Mouse (Mus musculus) ES-Bruce4 (cell line): ENCODE measurements around the gene Sema4b. TPM values are rescaled to one million over a fixed set of nuclear protein-coding genes. Genes with fewer than 3 reads are reported as not detected.
A peak's percentile ranks its signal among the peaks of the same experiment; 100 is the strongest.

Source experiments
- H3K27ac ChIP-seq: 2 replicates; pipeline ENCODE4 v1.5.1; 2012; ENCODE audit warnings: low read length, inconsistent platforms; ENCODE audit not compliant: insufficient read depth
- H3K27me3 ChIP-seq: 2 replicates; pipeline ENCODE4 v1.6.1; 2012; ENCODE audit warnings: mild to moderate bottlenecking, low read length, inconsistent platforms; ENCODE audit not compliant: control insufficient read depth, poor library complexity, insufficient read depth, severe bottlenecking
- H3K36me3 ChIP-seq: 2 replicates; pipeline ENCODE4 v1.6.1; 2012; ENCODE audit warnings: inconsistent platforms, mild to moderate bottlenecking, low read length, moderate library complexity; ENCODE audit not compliant: control insufficient read depth, poor library complexity, insufficient read depth, severe bottlenecking
- H3K4me1 ChIP-seq: one replicate; pipeline ENCODE4 v1.8.1; 2011; ENCODE audit warnings: low read length; ENCODE audit not compliant: control insufficient read depth, insufficient read depth
- H3K4me3 ChIP-seq: 2 replicates; pipeline ENCODE4 v1.5.1; 2011; ENCODE audit warnings: low read depth, mild to moderate bottlenecking, low read length
- H3K9ac ChIP-seq: 2 replicates; pipeline ENCODE4 v1.6.1; 2012; ENCODE audit warnings: low read depth, mild to moderate bottlenecking, inconsistent platforms; ENCODE audit not compliant: poor library complexity, severe bottlenecking
- H3K9me3 ChIP-seq: replicated peaks from 2 replicates; pipeline ENCODE4 v1.6.1; 2012; ENCODE audit warnings: mild to moderate bottlenecking, low read length, inconsistent platforms; ENCODE audit not compliant: control insufficient read depth, poor library complexity, insufficient read depth, severe bottlenecking
- CTCF ChIP-seq: IDR thresholded peaks from one replicate; pipeline ENCODE4 v1.8.1; 2011; ENCODE audit warnings: low read depth, low read length
- EP300 ChIP-seq: IDR thresholded peaks from 2 replicates; pipeline ENCODE4 v1.6.1; 2011; ENCODE audit warnings: low read depth, low read length; ENCODE audit not compliant: insufficient read depth
- POLR2A ChIP-seq: IDR thresholded peaks from one replicate; pipeline ENCODE4 v1.8.1; 2011; ENCODE audit warnings: low read length; ENCODE audit not compliant: insufficient read depth
- polyA plus RNA-seq: library from polyadenylated mRNA; stranded (reverse); fragments of >200 nt; gene quantifications from 2 replicates; pipeline ENCODE4 v1.2.4, GENCODE M21; 2011; ENCODE audit warnings: low read depth; ENCODE audit not compliant: missing spikeins, insufficient read depth, insufficient read length

Sema4b gene
- polyA plus RNA-seq, 1 experiment = 27.1 TPM

GRCm38 (mm10) chr7:80146077-80146476 is 40.6 kb upstream of the Sema4b start:
- Histone ChIP-seq H3K27me3 (no peaks in the 10 kb centered on the region), H3K36me3 (no peaks in the 10 kb centered on the region), H3K9me3 (no peaks in the 10 kb centered on the region), H3K27ac (no peak overlapping the region), H3K4me1 (peaks cover 8% of the 10 kb centered on the region), H3K9ac (no peak overlapping the region), H3K4me3 (no peak overlapping the region)
- TF ChIP-seq EP300 (no peak), CTCF (no peak), POLR2A (no peak)

DNA sequence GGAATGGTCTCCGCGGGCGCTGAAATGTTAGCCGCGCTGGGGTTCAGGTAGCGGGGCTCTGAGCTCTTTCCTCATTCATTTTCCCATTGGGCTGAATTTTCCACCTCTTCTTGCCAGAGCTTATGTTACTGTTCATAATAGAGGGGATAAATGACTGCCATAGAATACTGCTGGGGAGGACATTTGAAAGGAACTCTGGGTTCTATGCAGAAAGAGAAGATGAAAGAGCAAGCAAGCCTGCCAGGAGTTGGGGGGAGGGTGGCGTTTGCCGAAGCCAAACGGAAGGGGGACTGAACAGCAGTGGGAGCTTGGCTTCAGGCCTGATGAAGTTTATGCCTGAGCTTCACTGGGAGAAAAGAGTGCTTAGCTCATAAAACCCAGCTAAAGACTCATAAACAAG is 37.3 kb upstream of the Sema4b start:
- peak overlapping the region; percentile 47 for H3K9ac ChIP-seq
- peak overlapping the region; percentile 47; the same call in 1 of the 2 replicates for H3K4me3 ChIP-seq
- TF ChIP-seq CTCF = no peak
- no peak for TF ChIP-seq POLR2A
- TF ChIP-seq EP300 = no peak
- no peaks in the 10 kb centered on the region for H3K27me3 ChIP-seq
- H3K36me3 ChIP-seq = no peaks in the 10 kb centered on the region
- no peaks in the 10 kb centered on the region for H3K9me3 ChIP-seq
- H3K4me1 ChIP-seq = peaks cover 9% of the 10 kb centered on the region
- H3K27ac ChIP-seq = 0 out of 2 replicates have a peak overlapping the region, but pooled peaks have one; percentile 1

DNA sequence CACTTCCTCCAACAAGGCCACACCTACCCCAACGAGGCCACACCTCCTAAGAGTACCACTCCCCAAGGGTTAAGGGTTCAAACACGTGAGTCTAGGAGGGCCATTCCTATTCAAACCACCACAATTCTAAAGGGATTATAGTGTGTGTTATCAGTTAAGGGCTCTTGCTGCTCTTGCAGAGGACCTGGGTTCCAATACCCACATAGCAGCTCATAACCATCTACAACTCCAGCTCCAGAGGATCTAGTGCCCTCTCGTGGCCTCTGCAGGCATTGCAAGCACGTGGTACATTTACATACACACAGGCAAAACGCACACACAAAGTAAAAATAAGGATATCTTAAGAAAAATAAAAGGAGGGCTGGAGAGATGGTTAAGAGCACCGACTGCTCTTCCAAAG is 34.5 kb upstream of the Sema4b start:
- Histone ChIP-seq H3K27me3 (no peaks in the 10 kb centered on the region), H3K9me3 (no peaks in the 10 kb centered on the region), H3K27ac (peak overlapping the region; percentile 11), H3K4me3 (no peak overlapping the region), H3K9ac (no peak overlapping the region), H3K4me1 (peaks cover 4% of the 10 kb centered on the region), H3K36me3 (no peaks in the 10 kb centered on the region)
- TF ChIP-seq EP300 (no peak), POLR2A (no peak), CTCF (peak; percentile 89)

GRCm38 (mm10) chr7:80152756-80153155 is 33.9 kb upstream of the Sema4b start:
- H3K9ac ChIP-seq = peak overlapping the region; percentile 2; the same call in 1 of the 2 replicates
- peak overlapping the region; percentile 53 for H3K27ac ChIP-seq
- no peaks in the 10 kb centered on the region for H3K27me3 ChIP-seq
- H3K36me3 ChIP-seq = no peaks in the 10 kb centered on the region
- H3K4me1 ChIP-seq = peaks cover 4% of the 10 kb centered on the region
- TF ChIP-seq EP300 = peak; percentile 35; the same call in 1 of the 2 replicates
- TF ChIP-seq POLR2A = no peak
- no peaks in the 10 kb centered on the region for H3K9me3 ChIP-seq
- no peak overlapping the region for H3K4me3 ChIP-seq

DNA sequence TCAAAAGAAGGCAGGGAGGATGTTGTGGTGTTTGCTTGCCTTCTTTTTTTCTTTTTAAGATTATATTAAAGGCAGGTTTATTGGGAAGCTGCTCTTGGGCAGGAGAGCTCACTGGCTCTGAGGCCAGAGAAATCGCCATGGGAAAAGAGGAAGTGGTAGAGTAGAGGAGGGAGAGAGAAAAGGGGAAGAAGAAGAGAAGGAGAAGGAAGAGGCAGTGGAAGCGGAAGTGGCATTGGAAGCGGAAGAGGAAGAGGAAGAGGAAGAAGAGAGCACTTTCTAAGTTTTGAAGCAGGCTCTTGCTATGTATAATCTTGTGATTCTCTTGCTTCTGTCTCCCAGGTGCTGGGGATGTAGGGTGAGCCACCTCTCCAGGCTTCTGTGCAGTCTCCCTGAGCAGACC is 32.0 kb upstream of the Sema4b start:
- H3K9me3 ChIP-seq = no peaks in the 10 kb centered on the region
- no peaks in the 10 kb centered on the region for H3K36me3 ChIP-seq
- TF ChIP-seq CTCF (no peak), EP300 (no peak), POLR2A (no peak)
- no peak overlapping the region for H3K4me3 ChIP-seq
- no peak overlapping the region for H3K9ac ChIP-seq
- H3K27me3 ChIP-seq = no peaks in the 10 kb centered on the region
- H3K27ac ChIP-seq = no peak overlapping the region
- H3K4me1 ChIP-seq = peaks cover 4% of the 10 kb centered on the region

GRCm38 (mm10) chr7:80156711-80157227 is 29.9 kb upstream of the Sema4b start:
- Histone ChIP-seq H3K9ac (0 out of 2 replicates have a peak overlapping the region, but pooled peaks have one; percentile 25), H3K9me3 (no peaks in the 10 kb centered on the region), H3K27ac (no peak overlapping the region), H3K4me3 (peak overlapping the region; percentile 21; the same call in 1 of the 2 replicates), H3K4me1 (peaks cover 8% of the 10 kb centered on the region), H3K36me3 (no peaks in the 10 kb centered on the region), H3K27me3 (no peaks in the 10 kb centered on the region)
- TF ChIP-seq POLR2A (no peak), CTCF (peak; percentile 87)
